Mouse (Mus musculus): ENCODE measurements around the gene Tmem131. TPM values are rescaled to one million over a fixed set of nuclear protein-coding genes. Genes with fewer than 3 reads are reported as not detected.

The Tmem131 gene
- polyA plus RNA-seq, 1 experiment from 2014 or later, result 9.3 TPM

DNA sequence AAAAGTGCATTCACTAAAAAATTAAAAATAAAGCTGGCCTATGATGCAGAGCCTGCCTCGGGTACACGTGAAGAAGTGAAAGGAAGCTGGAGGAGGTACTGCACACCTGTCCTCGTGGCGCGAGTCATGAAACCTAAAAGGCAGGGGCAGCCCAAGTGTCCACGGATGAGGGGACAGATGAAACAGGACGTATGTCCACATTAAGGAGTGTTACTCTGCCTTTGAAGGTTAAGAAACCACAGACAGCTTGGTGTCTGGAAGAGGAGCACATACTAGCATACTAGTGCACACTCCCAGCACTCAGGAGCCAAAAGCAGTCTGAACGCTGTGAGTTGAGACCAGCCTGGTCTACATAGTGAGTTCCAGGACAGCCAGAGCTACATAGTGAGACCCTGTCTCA, 12.6 kb downstream of the Tmem131 start:
- H3K27me3 ChIP-seq (replicated peaks; ENCODE audit: control insufficient read depth, insufficient read depth, low read length), result no peaks in the 10 kb centered on the region
- H3K4me3 ChIP-seq (ENCODE audit: low read length), result no peak overlapping the region
- H3K9ac ChIP-seq (ENCODE audit: low read depth, low read length), result no peak overlapping the region
- H3K4me1 ChIP-seq (ENCODE audit: control insufficient read depth, insufficient read depth, low read length), result peaks cover 25% of the 10 kb centered on the region
- no peak overlapping the region for H3K4me2 ChIP-seq (ENCODE audit: low read depth, low read length)
- H3K36me3 ChIP-seq (ENCODE audit: control insufficient read depth, insufficient read depth, low read length), result no peaks in the 10 kb centered on the region
- H3K9me3 ChIP-seq (ENCODE audit: control insufficient read depth, low read length), result no peaks in the 10 kb centered on the region
- WGBS, result 82% methylated on average over 8 of the region's 8 CpGs
- H3K27ac ChIP-seq (ENCODE audit: low read length), result no peak overlapping the region
- no peak for ATAC-seq

DNA sequence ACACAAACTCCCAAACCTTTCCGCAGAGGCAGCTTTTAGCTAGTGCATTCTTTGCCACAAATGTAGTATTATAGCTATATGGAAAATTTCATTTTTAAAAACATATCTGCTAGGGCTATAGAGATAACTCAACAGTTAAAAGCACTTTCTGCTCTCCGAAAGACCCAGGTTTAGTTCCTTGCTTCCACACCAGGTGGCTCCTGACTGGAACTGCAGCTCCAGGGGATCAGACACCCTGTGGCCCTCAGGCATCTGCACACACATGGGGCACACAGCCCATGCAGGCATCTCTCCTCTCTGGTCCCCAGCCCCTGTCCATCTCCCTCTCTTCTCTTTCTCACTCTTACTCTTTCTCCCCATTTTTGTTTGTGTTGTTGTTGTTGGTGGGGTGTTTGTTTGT, 13.5 kb downstream of the Tmem131 start:
- ATAC-seq, result no peak
- peaks cover 20% of the 10 kb centered on the region for H3K4me1 ChIP-seq (ENCODE audit: control insufficient read depth, insufficient read depth, low read length)
- no peak overlapping the region for H3K4me3 ChIP-seq (ENCODE audit: low read length)
- H3K27me3 ChIP-seq (replicated peaks; ENCODE audit: control insufficient read depth, insufficient read depth, low read length), result no peaks in the 10 kb centered on the region
- H3K27ac ChIP-seq (ENCODE audit: low read length), result no peak overlapping the region
- H3K9me3 ChIP-seq (ENCODE audit: control insufficient read depth, low read length), result no peaks in the 10 kb centered on the region
- no peaks in the 10 kb centered on the region for H3K36me3 ChIP-seq (ENCODE audit: control insufficient read depth, insufficient read depth, low read length)
- H3K4me2 ChIP-seq (ENCODE audit: low read depth, low read length), result no peak overlapping the region
- H3K9ac ChIP-seq (ENCODE audit: low read depth, low read length), result no peak overlapping the region
- 87% methylated on average over 2 of the region's 2 CpGs for WGBS

DNA sequence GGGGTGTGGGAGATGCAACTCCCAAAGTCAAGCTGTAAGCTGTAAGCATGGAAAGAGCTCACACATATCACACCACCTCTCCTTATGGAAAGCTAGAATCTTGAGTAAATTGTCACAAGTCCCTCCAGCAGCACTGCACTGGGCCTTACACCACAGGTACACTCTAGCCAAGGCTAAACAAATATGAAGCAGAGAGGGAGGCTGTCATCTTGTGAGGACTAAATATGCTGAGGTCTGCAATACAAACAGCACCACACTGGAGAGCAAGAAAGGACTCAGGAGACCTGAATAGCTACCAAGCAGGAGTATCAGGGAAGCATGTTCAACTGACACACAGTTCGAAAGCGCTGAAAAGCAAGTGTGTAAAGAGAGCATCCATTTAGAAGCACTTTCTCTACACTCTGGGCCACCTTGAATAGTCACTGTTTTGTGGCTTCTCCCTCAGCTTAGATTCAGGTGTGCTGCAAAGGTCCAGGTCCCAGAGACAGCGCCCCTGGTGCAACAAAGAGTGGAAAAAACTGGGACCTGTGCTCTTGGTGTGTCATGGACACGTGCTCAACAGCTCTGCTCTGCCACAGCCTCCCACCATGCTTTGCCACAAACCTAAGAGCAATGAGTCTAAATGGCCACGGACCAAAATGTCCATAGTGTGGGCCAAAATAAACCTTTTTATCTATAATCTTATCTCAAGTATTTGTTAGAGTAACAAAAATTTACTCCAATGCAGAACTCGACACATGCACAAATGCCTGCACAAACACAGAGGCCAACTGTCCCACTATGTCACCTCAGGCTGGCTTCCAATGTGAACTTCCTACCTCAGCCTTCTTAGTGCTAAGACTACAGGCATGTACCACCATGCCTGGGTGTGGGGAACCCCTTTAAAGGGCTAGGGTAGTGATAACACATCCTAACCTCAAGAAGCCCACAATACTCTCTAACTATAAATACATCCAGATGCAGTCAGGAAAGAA, 14.8 kb downstream of the Tmem131 start:
- Histone ChIP-seq H3K9me3 (ENCODE audit: control insufficient read depth, low read length) (no peaks in the 10 kb centered on the region), H3K9ac (ENCODE audit: low read depth, low read length) (no peak overlapping the region), H3K4me2 (ENCODE audit: low read depth, low read length) (no peak overlapping the region), H3K27ac (ENCODE audit: low read length) (no peak overlapping the region), H3K27me3 (replicated peaks; ENCODE audit: control insufficient read depth, insufficient read depth, low read length) (no peaks in the 10 kb centered on the region), H3K4me3 (ENCODE audit: low read length) (no peak overlapping the region), H3K4me1 (ENCODE audit: control insufficient read depth, insufficient read depth, low read length) (peaks cover 16% of the 10 kb centered on the region), H3K36me3 (ENCODE audit: control insufficient read depth, insufficient read depth, low read length) (no peaks in the 10 kb centered on the region)
- no peak for ATAC-seq
- WGBS, result 83% methylated on average over 6 of the region's 6 CpGs

DNA sequence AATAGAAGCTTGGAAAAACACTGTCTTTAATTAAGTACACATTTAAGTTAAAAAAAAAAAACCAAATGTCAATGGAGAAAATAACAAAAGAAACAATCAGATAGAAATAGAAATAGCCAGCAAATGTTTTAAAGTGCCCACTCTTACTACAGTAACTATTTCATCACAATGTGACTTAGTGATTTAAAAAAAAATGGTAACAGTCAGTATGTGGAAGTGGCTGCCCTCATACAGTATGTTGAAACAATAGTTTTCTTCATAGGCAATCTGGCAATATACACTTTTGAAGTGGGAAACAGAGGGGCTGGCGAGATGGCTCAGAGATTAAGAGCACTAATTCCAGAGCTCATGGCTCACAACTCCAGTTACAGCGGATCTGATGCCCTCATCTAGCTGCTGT, 15.9 kb downstream of the Tmem131 start:
- H3K9ac ChIP-seq (ENCODE audit: low read depth, low read length), result no peak overlapping the region

DNA sequence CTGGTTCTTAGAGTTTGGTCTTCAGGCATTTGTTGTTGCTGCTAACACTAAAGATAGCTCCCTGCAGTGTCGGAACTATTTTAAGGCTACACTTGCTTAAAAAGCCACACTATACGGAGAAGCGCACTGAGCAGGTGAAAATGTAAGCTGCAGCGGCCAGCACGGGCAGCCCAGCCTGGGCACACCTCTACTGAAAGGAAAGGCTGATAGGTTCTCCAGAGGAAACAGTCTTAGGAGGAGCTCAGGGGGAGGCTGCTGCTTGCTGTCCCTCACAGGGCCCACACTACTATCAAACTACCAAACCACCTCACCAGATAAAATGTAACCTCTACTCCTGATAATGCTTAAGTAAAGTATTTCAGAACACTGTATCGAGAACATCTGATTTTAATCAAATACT, 16.7 kb downstream of the Tmem131 start:
- ATAC-seq, result peak; percentile 69
- Histone ChIP-seq H3K9ac (ENCODE audit: low read depth, low read length) (no peak overlapping the region; the same call in 1 of the 2 replicates), H3K9me3 (ENCODE audit: control insufficient read depth, low read length) (no peaks in the 10 kb centered on the region), H3K36me3 (ENCODE audit: control insufficient read depth, insufficient read depth, low read length) (no peaks in the 10 kb centered on the region), H3K4me1 (ENCODE audit: control insufficient read depth, insufficient read depth, low read length) (peaks cover 25% of the 10 kb centered on the region), H3K27ac (ENCODE audit: low read length) (peak overlapping the region; percentile 81), H3K4me3 (ENCODE audit: low read length) (no peak overlapping the region), H3K4me2 (ENCODE audit: low read depth, low read length) (peak overlapping the region; percentile 3), H3K27me3 (replicated peaks; ENCODE audit: control insufficient read depth, insufficient read depth, low read length) (no peaks in the 10 kb centered on the region)
- WGBS, result 67% methylated on average over 6 of the region's 6 CpGs

More for the DNA sequence above, 15.9 kb downstream of the Tmem131 start:
- no peak for ATAC-seq
- Histone ChIP-seq H3K4me3 (ENCODE audit: low read length) (no peak overlapping the region), H3K36me3 (ENCODE audit: control insufficient read depth, insufficient read depth, low read length) (no peaks in the 10 kb centered on the region), H3K9me3 (ENCODE audit: control insufficient read depth, low read length) (no peaks in the 10 kb centered on the region), H3K4me2 (ENCODE audit: low read depth, low read length) (no peak overlapping the region), H3K27me3 (replicated peaks; ENCODE audit: control insufficient read depth, insufficient read depth, low read length) (no peaks in the 10 kb centered on the region), H3K4me1 (ENCODE audit: control insufficient read depth, insufficient read depth, low read length) (peaks cover 21% of the 10 kb centered on the region), H3K27ac (ENCODE audit: low read length) (no peak overlapping the region)
- WGBS, result 78% methylated on average over 2 of the region's 2 CpGs

DNA sequence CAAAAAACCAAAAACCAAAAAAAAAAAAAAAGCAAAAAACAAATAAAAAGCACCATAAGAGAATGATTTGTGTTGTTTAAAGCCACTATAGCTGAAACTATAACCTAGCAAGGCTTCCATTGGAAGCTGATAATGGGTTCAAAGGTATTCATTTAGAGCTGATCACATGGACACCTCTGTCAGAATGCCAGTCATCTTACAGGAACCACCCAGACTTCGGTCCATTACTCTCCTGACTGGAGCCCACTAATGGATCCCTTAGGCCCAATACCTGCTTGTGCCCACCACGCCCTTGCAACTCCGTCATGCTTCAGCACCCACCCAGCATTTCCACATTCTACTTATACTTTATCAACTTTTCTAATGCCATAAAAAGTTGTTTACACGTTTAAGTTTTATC, 17.2 kb downstream of the Tmem131 start:
- ATAC-seq, result peak; percentile 68
- H3K4me1 ChIP-seq (ENCODE audit: control insufficient read depth, insufficient read depth, low read length), result peaks cover 30% of the 10 kb centered on the region
- no peaks in the 10 kb centered on the region for H3K9me3 ChIP-seq (ENCODE audit: control insufficient read depth, low read length)
- H3K27me3 ChIP-seq (replicated peaks; ENCODE audit: control insufficient read depth, insufficient read depth, low read length), result no peaks in the 10 kb centered on the region
- H3K4me2 ChIP-seq (ENCODE audit: low read depth, low read length), result peak overlapping the region; percentile 3
- no peak overlapping the region for H3K9ac ChIP-seq (ENCODE audit: low read depth, low read length)
- H3K27ac ChIP-seq (ENCODE audit: low read length), result peak overlapping the region; percentile 47; the same call in 1 of the 2 replicates
- no peak overlapping the region for H3K4me3 ChIP-seq (ENCODE audit: low read length)
- no peaks in the 10 kb centered on the region for H3K36me3 ChIP-seq (ENCODE audit: control insufficient read depth, insufficient read depth, low read length)
- 70% methylated on average over 4 of the region's 4 CpGs for WGBS

DNA sequence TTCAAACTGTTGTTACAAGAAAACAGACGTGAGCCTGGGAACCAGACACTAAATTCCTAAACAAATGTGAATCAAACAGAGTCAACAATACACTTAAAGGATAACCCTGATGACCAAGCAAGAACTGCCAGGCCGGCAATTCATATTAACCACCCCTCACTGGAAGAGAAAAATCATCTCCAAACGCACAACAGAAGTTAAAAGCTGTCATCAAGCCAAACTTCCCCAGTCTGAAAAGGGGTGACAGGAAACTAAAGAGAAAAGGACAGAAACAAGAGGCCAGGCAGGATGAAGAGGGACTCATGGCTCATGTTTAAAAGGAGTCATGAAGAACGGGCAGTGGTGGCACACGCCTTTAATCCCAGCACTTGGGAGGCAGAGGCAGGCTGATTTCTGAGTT, 17.7 kb downstream of the Tmem131 start:
- peaks cover 35% of the 10 kb centered on the region for H3K4me1 ChIP-seq (ENCODE audit: control insufficient read depth, insufficient read depth, low read length)
- peak overlapping the region; percentile 5; the same call in 1 of the 2 replicates for H3K27ac ChIP-seq (ENCODE audit: low read length)
- H3K27me3 ChIP-seq (replicated peaks; ENCODE audit: control insufficient read depth, insufficient read depth, low read length), result no peaks in the 10 kb centered on the region
- H3K36me3 ChIP-seq (ENCODE audit: control insufficient read depth, insufficient read depth, low read length), result no peaks in the 10 kb centered on the region
- no peak for ATAC-seq
- H3K4me3 ChIP-seq (ENCODE audit: low read length), result no peak overlapping the region
- WGBS, result 40% methylated on average over 5 of the region's 5 CpGs
- no peaks in the 10 kb centered on the region for H3K9me3 ChIP-seq (ENCODE audit: control insufficient read depth, low read length)
- H3K9ac ChIP-seq (ENCODE audit: low read depth, low read length), result no peak overlapping the region
- H3K4me2 ChIP-seq (ENCODE audit: low read depth, low read length), result no peak overlapping the region

DNA sequence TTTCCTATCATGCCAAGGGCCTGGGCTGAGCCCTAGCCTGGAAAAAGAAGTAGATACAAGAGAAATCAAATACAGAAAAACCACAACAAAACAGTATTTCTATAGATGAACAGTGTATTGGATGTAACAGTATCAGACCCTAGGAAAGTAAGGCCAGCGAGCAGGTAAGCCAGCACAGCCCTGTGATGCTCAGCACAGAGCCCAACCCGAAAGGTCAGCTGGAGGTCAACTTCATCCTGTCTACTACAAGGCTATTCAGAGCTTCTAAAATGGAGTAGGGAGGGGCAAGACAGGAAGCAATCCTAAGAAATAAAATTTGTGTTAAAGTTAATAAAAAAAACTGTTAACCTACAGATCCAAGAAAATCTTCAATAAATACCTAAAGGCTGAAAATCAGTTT, 18.6 kb downstream of the Tmem131 start:
- Histone ChIP-seq H3K4me1 (ENCODE audit: control insufficient read depth, insufficient read depth, low read length) (peaks cover 44% of the 10 kb centered on the region), H3K4me2 (ENCODE audit: low read depth, low read length) (no peak overlapping the region), H3K27ac (ENCODE audit: low read length) (no peak overlapping the region), H3K9me3 (ENCODE audit: control insufficient read depth, low read length) (no peaks in the 10 kb centered on the region), H3K27me3 (replicated peaks; ENCODE audit: control insufficient read depth, insufficient read depth, low read length) (no peaks in the 10 kb centered on the region), H3K4me3 (ENCODE audit: low read length) (no peak overlapping the region), H3K36me3 (ENCODE audit: control insufficient read depth, insufficient read depth, low read length) (no peaks in the 10 kb centered on the region), H3K9ac (ENCODE audit: low read depth, low read length) (no peak overlapping the region)
- no peak for ATAC-seq
- WGBS, result 80% methylated on average over 2 of the region's 2 CpGs

DNA sequence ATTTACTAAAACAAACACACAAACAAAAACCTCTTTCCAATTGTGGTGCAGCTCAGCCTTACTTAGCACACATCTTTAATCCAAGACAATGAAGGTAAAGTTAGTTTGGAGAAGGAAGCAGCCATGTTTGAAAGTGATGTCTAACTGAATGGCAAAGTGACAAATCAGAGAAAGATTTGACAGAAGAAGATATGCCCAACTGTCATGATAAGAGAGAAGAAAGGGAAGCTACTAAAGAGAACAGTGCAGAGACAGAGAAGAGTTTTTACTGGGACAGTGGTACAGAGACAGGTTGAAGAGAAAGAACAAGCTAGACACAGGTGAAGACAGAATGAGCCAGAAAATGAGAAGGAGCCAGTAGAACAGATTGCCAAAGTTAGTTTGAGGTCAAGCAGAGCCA, 19.6 kb downstream of the Tmem131 start:
- Histone ChIP-seq H3K36me3 (ENCODE audit: control insufficient read depth, insufficient read depth, low read length) (no peaks in the 10 kb centered on the region), H3K4me3 (ENCODE audit: low read length) (no peak overlapping the region), H3K4me2 (ENCODE audit: low read depth, low read length) (no peak overlapping the region), H3K4me1 (ENCODE audit: control insufficient read depth, insufficient read depth, low read length) (peaks cover 53% of the 10 kb centered on the region), H3K9ac (ENCODE audit: low read depth, low read length) (no peak overlapping the region), H3K27ac (ENCODE audit: low read length) (no peak overlapping the region), H3K9me3 (ENCODE audit: control insufficient read depth, low read length) (no peaks in the 10 kb centered on the region), H3K27me3 (replicated peaks; ENCODE audit: control insufficient read depth, insufficient read depth, low read length) (no peaks in the 10 kb centered on the region)
- ATAC-seq, result no peak

All from intestine, embryonic 16.5 days (tissue).